Mouse (Mus musculus) C2C12 (cell line): ENCODE data around the gene Kdm1a. TPM values are rescaled to one million over a fixed set of nuclear protein-coding genes. Genes with fewer than 3 reads are reported as not detected.

Experiments used
- H3K27me3 ChIP-seq: one replicate; pipeline ENCODE4 v1.6.1; 2011; ENCODE audit not compliant: control insufficient read depth, insufficient read depth, insufficient read length
- H3K36me3 ChIP-seq: one replicate; pipeline ENCODE4 v1.6.1; 2011; ENCODE audit not compliant: control insufficient read depth, insufficient read depth
- H3K4me3 ChIP-seq: one replicate; pipeline ENCODE4 v1.5.1; 2011; ENCODE audit warnings: mild to moderate bottlenecking, control low read depth; ENCODE audit not compliant: poor library complexity, insufficient read depth, severe bottlenecking
- H3K79me2 ChIP-seq: one replicate; pipeline ENCODE4 v1.6.1; 2011; ENCODE audit not compliant: control insufficient read depth, insufficient read depth
- H3K79me3 ChIP-seq: one replicate; pipeline ENCODE4 v1.6.1; 2011; ENCODE audit warnings: low read depth, control low read depth
- H3ac ChIP-seq: one replicate; pipeline ENCODE3; 2011; ENCODE audit warnings: low read depth; ENCODE audit not compliant: control insufficient read depth, insufficient read length
- CEBPB ChIP-seq: IDR thresholded peaks from one replicate; pipeline ENCODE4 v1.6.1; 2011; ENCODE audit warnings: low read depth, mild to moderate bottlenecking, control low read depth, moderate library complexity
- CTCF ChIP-seq: IDR thresholded peaks from one replicate; pipeline ENCODE4 v1.5.1; 2011; ENCODE audit not compliant: control insufficient read depth, insufficient read depth, insufficient read length
- FOSL1 ChIP-seq: IDR thresholded peaks from one replicate; pipeline ENCODE4 v1.8.0; 2011; ENCODE audit warnings: mild to moderate bottlenecking, low read length; ENCODE audit not compliant: poor library complexity, insufficient read depth, severe bottlenecking
- MAX ChIP-seq: IDR thresholded peaks from one replicate; pipeline ENCODE4 v1.6.1; 2011; ENCODE audit warnings: mild to moderate bottlenecking, control low read depth
- MYOD1 ChIP-seq: IDR thresholded peaks from one replicate; pipeline ENCODE4 v1.6.1; 2011; ENCODE audit warnings: low read depth; ENCODE audit not compliant: control insufficient read depth, insufficient read length
- MYOG ChIP-seq: IDR thresholded peaks from one replicate; pipeline ENCODE4 v1.6.1; 2011; ENCODE audit not compliant: control insufficient read depth, insufficient read length; ENCODE audit errors: extremely low read depth
- USF1 ChIP-seq: IDR thresholded peaks from one replicate; pipeline ENCODE4 v1.6.1; 2011; ENCODE audit warnings: low read depth, mild to moderate bottlenecking, control low read depth, moderate library complexity
- polyA plus RNA-seq: library from polyadenylated mRNA; unstranded; fragments of >200 nt; fragmentation: generic; extraction: Trizol; gene quantifications from one replicate; pipeline ENCODE4 v1.2.1, GENCODE M21; 2012; ENCODE audit warnings: missing spikeins

Kdm1a gene
- polyA plus RNA-seq, 1 experiment = 47.2 TPM

- H3K27me3 ChIP-seq = peaks cover 7% of the 10 kb centered on the region
- H3K36me3 ChIP-seq = no peaks in the 10 kb centered on the region
- no peak overlapping the region for H3K4me3 ChIP-seq
- TF ChIP-seq CTCF (peak; percentile 28), USF1 (no peak), MYOG (no peak), MAX (no peak), CEBPB (no peak), FOSL1 (no peak)
- H3ac ChIP-seq = no peak overlapping the region
- no peaks in the 10 kb centered on the region for H3K79me2 ChIP-seq
- H3K79me3 ChIP-seq = no peaks in the 10 kb centered on the region
Observed at GRCm38 (mm10) chr4:136621336-136621735, 18.8 kb upstream of the Kdm1a start.

- Histone ChIP-seq H3ac (no peak overlapping the region), H3K79me2 (no peaks in the 10 kb centered on the region), H3K27me3 (no peaks in the 10 kb centered on the region), H3K79me3 (no peaks in the 10 kb centered on the region), H3K4me3 (no peak overlapping the region), H3K36me3 (no peaks in the 10 kb centered on the region)
- no peak for TF ChIP-seq CEBPB
- TF ChIP-seq MYOG = no peak
- no peak for TF ChIP-seq FOSL1
- TF ChIP-seq MYOD1 = no peak
- no peak for TF ChIP-seq MAX
- TF ChIP-seq CTCF = no peak
Observed at GRCm38 (mm10) chr4:136613657-136614056, 11.1 kb upstream of the Kdm1a start.

- no peaks in the 10 kb centered on the region for H3K79me3 ChIP-seq
- H3K36me3 ChIP-seq = no peaks in the 10 kb centered on the region
- no peaks in the 10 kb centered on the region for H3K79me2 ChIP-seq
- no peak within 1 kb of the TSS for H3ac ChIP-seq
- no peaks in the 10 kb centered on the region for H3K27me3 ChIP-seq
- TF ChIP-seq MYOG (no peak), CEBPB (no peak), MAX (no peak), USF1 (no peak), CTCF (no peak), MYOD1 (no peak), FOSL1 (no peak)
- H3K4me3 ChIP-seq = no peak within 1 kb of the TSS
Observed at GRCm38 (mm10) chr4:136610387-136610856, 7.9 kb upstream of the Kdm1a start, which contains the start of gene Tex46. TSS of gene Tex46 (plus strand) at chr4:136610437.

- TF ChIP-seq MAX = no peak
- no peaks in the 10 kb centered on the region for H3K27me3 ChIP-seq
- H3K36me3 ChIP-seq = no peaks in the 10 kb centered on the region
- peaks cover 15% of the 10 kb centered on the region for H3K79me2 ChIP-seq
- H3ac ChIP-seq = no peak overlapping the region
- peaks cover 12% of the 10 kb centered on the region for H3K79me3 ChIP-seq
- no peak overlapping the region for H3K4me3 ChIP-seq
Observed at GRCm38 (mm10) chr4:136605756-136606485, 3.4 kb upstream of the Kdm1a start.

GRCm38 (mm10) chr4:136602018-136602554, 437 bp downstream of the Kdm1a start:
- Histone ChIP-seq H3K4me3 (peak overlapping the region; percentile 74), H3K79me2 (peaks cover 52% of the 10 kb centered on the region), H3K79me3 (peaks cover 44% of the 10 kb centered on the region), H3K36me3 (no peaks in the 10 kb centered on the region), H3K27me3 (no peaks in the 10 kb centered on the region), H3ac (peak overlapping the region; percentile 89)
- TF ChIP-seq MAX = no peak
- no peak for TF ChIP-seq CEBPB
- no peak for TF ChIP-seq CTCF
- no peak for TF ChIP-seq USF1
- TF ChIP-seq FOSL1 = no peak
- TF ChIP-seq MYOD1 = no peak
- no peak for TF ChIP-seq MYOG

- peak overlapping the region; percentile 74 for H3K4me3 ChIP-seq
- H3K36me3 ChIP-seq = no peaks in the 10 kb centered on the region
- H3K79me2 ChIP-seq = peaks cover 58% of the 10 kb centered on the region
- no peak overlapping the region for H3ac ChIP-seq
- no peaks in the 10 kb centered on the region for H3K27me3 ChIP-seq
- H3K79me3 ChIP-seq = peaks cover 50% of the 10 kb centered on the region
- TF ChIP-seq MYOD1 (no peak), CEBPB (no peak), USF1 (no peak), MAX (no peak), FOSL1 (no peak), CTCF (no peak), MYOG (no peak)
Observed at GRCm38 (mm10) chr4:136601476-136601875, 1.0 kb downstream of the Kdm1a start.
